Mouse (Mus musculus): Measurements from ENCODE around the gene Apbb2.

- TF ChIP-seq POLR2A (IDR thresholded peaks at IDR 0.05; ENCODE audit: low read depth, low read length) (no peak), CTCF (IDR thresholded peaks at IDR 0.05; ENCODE audit: borderline replicate concordance, insufficient read depth, low read length) (no peak)
These were observed 264.7 kb downstream of the Apbb2 start for GRCm38 (mm10) chr5:66353876-66354275.

All from embryonic fibroblast, embryonic 13.5 days (primary cell).